Mouse (Mus musculus): Measurements from ENCODE around the gene Narfl. TPM values are rescaled to one million over a fixed set of nuclear protein-coding genes. Genes with fewer than 3 reads are reported as not detected.

The Narfl gene
- polyA plus RNA-seq, 1 experiment from 2014 or later = 27.9 TPM

GRCm38 (mm10) chr17:25775318-25776062 is 1.9 kb downstream of the Narfl start:
- Histone ChIP-seq H3K4me2 (no peak overlapping the region), H3K4me3 (ENCODE audit: low read depth, low read length) (no peak overlapping the region), H3K27ac (ENCODE audit: low read depth, low read length) (no peak overlapping the region), H3K9ac (ENCODE audit: low read depth, low read length) (no peak overlapping the region), H3K9me3 (replicated peaks; ENCODE audit: control insufficient read depth, low read length) (no peaks in the 10 kb centered on the region), H3K27me3 (ENCODE audit: control insufficient read depth, insufficient read depth, low read length) (no peaks in the 10 kb centered on the region), H3K4me1 (ENCODE audit: control insufficient read depth, insufficient read depth, low read length) (peaks cover 6% of the 10 kb centered on the region), H3K36me3 (ENCODE audit: control insufficient read depth, insufficient read depth, low read length) (0 out of 2 replicates have a peak, but pooled peaks cover 2% of the 10 kb centered on the region)
- ATAC-seq (replicated peaks; ENCODE audit: insufficient number of reproducible peaks, low FRiP score, low TSS enrichment) = no peak
- 82% methylated on average over 10 of the region's 10 CpGs for WGBS (ENCODE audit: insufficient replicate concordance)

- Histone ChIP-seq H3K4me1 (ENCODE audit: control insufficient read depth, insufficient read depth, low read length) (peaks cover 6% of the 10 kb centered on the region), H3K9ac (ENCODE audit: low read depth, low read length) (no peak overlapping the region), H3K4me2 (no peak overlapping the region), H3K36me3 (ENCODE audit: control insufficient read depth, insufficient read depth, low read length) (peaks cover 18% of the 10 kb centered on the region), H3K27me3 (ENCODE audit: control insufficient read depth, insufficient read depth, low read length) (no peaks in the 10 kb centered on the region), H3K27ac (ENCODE audit: low read depth, low read length) (no peak overlapping the region), H3K9me3 (replicated peaks; ENCODE audit: control insufficient read depth, low read length) (no peaks in the 10 kb centered on the region), H3K4me3 (ENCODE audit: low read depth, low read length) (no peak overlapping the region)
- WGBS (ENCODE audit: insufficient replicate concordance) = 91% methylated on average over 5 of the region's 5 CpGs
- ATAC-seq (replicated peaks; ENCODE audit: insufficient number of reproducible peaks, low FRiP score, low TSS enrichment) = no peak
These were observed 4.4 kb downstream of the Narfl start for GRCm38 (mm10) chr17:25777948-25778347.

GRCm38 (mm10) chr17:25781339-25781738 is 7.8 kb downstream of the Narfl start:
- Histone ChIP-seq H3K27me3 (ENCODE audit: control insufficient read depth, insufficient read depth, low read length) (no peaks in the 10 kb centered on the region), H3K36me3 (ENCODE audit: control insufficient read depth, insufficient read depth, low read length) (peaks cover 18% of the 10 kb centered on the region), H3K4me2 (no peak overlapping the region), H3K27ac (ENCODE audit: low read depth, low read length) (no peak overlapping the region), H3K4me3 (ENCODE audit: low read depth, low read length) (no peak overlapping the region), H3K4me1 (ENCODE audit: control insufficient read depth, insufficient read depth, low read length) (peaks cover 12% of the 10 kb centered on the region), H3K9me3 (replicated peaks; ENCODE audit: control insufficient read depth, low read length) (no peaks in the 10 kb centered on the region), H3K9ac (ENCODE audit: low read depth, low read length) (no peak overlapping the region)
- WGBS (ENCODE audit: insufficient replicate concordance) = 76% methylated on average over 6 of the region's 6 CpGs
- ATAC-seq (replicated peaks; ENCODE audit: insufficient number of reproducible peaks, low FRiP score, low TSS enrichment) = no peak

- Histone ChIP-seq H3K27me3 (ENCODE audit: control insufficient read depth, insufficient read depth, low read length) (no peaks in the 10 kb centered on the region), H3K36me3 (ENCODE audit: control insufficient read depth, insufficient read depth, low read length) (peaks cover 20% of the 10 kb centered on the region), H3K9ac (ENCODE audit: low read depth, low read length) (no peak overlapping the region), H3K4me2 (no peak overlapping the region), H3K27ac (ENCODE audit: low read depth, low read length) (no peak overlapping the region), H3K4me1 (ENCODE audit: control insufficient read depth, insufficient read depth, low read length) (peaks cover 12% of the 10 kb centered on the region), H3K9me3 (replicated peaks; ENCODE audit: control insufficient read depth, low read length) (no peaks in the 10 kb centered on the region), H3K4me3 (ENCODE audit: low read depth, low read length) (no peak overlapping the region)
- WGBS (ENCODE audit: insufficient replicate concordance) = 77% methylated on average over 7 of the region's 7 CpGs
- no peak for ATAC-seq (replicated peaks; ENCODE audit: insufficient number of reproducible peaks, low FRiP score, low TSS enrichment)
These were observed 9.5 kb downstream of the Narfl start for GRCm38 (mm10) chr17:25783086-25783485.

- peaks cover 12% of the 10 kb centered on the region for H3K4me1 ChIP-seq (ENCODE audit: control insufficient read depth, insufficient read depth, low read length)
- H3K9me3 ChIP-seq (replicated peaks; ENCODE audit: control insufficient read depth, low read length) = no peaks in the 10 kb centered on the region
- peaks cover 20% of the 10 kb centered on the region for H3K36me3 ChIP-seq (ENCODE audit: control insufficient read depth, insufficient read depth, low read length)
- ATAC-seq (replicated peaks; ENCODE audit: insufficient number of reproducible peaks, low FRiP score, low TSS enrichment) = no peak
- WGBS (ENCODE audit: insufficient replicate concordance) = 80% methylated on average over 14 of the region's 15 CpGs
- peak overlapping the region; percentile 80 for H3K9ac ChIP-seq (ENCODE audit: low read depth, low read length)
- peak overlapping the region; percentile 69; the same call in 1 of the 2 replicates for H3K4me3 ChIP-seq (ENCODE audit: low read depth, low read length)
- H3K27me3 ChIP-seq (ENCODE audit: control insufficient read depth, insufficient read depth, low read length) = no peaks in the 10 kb centered on the region
- H3K4me2 ChIP-seq = peak overlapping the region; percentile 78
- no peak overlapping the region for H3K27ac ChIP-seq (ENCODE audit: low read depth, low read length)
These were observed 10.4 kb downstream of the Narfl start for GRCm38 (mm10) chr17:25783861-25784574.

- Histone ChIP-seq H3K36me3 (ENCODE audit: control insufficient read depth, insufficient read depth, low read length) (peaks cover 27% of the 10 kb centered on the region), H3K9ac (ENCODE audit: low read depth, low read length) (peak within 1 kb of the TSS; percentile 80), H3K4me2 (peak within 1 kb of the TSS; percentile 78), H3K27me3 (ENCODE audit: control insufficient read depth, insufficient read depth, low read length) (no peaks in the 10 kb centered on the region), H3K9me3 (replicated peaks; ENCODE audit: control insufficient read depth, low read length) (no peaks in the 10 kb centered on the region), H3K4me1 (ENCODE audit: control insufficient read depth, insufficient read depth, low read length) (peaks cover 12% of the 10 kb centered on the region), H3K27ac (ENCODE audit: low read depth, low read length) (peak within 1 kb of the TSS; percentile 81), H3K4me3 (ENCODE audit: low read depth, low read length) (peak within 1 kb of the TSS; percentile 69)
- ATAC-seq (replicated peaks; ENCODE audit: insufficient number of reproducible peaks, low FRiP score, low TSS enrichment) = peak; percentile 76
- 0% methylated on average over 23 of the region's 23 CpGs for WGBS (ENCODE audit: insufficient replicate concordance)
These were observed 11.7 kb downstream of the Narfl start, which contains the start of gene Haghl for GRCm38 (mm10) chr17:25785281-25785745. Gene Haghl, minus strand, starts transcription at chr17:25785673.

- no peaks in the 10 kb centered on the region for H3K27me3 ChIP-seq (ENCODE audit: control insufficient read depth, insufficient read depth, low read length)
- H3K9ac ChIP-seq (ENCODE audit: low read depth, low read length) = peak within 1 kb of the TSS; percentile 80
- peaks cover 20% of the 10 kb centered on the region for H3K4me1 ChIP-seq (ENCODE audit: control insufficient read depth, insufficient read depth, low read length)
- H3K4me2 ChIP-seq = peak within 1 kb of the TSS; percentile 78
- peak within 1 kb of the TSS; percentile 69 for H3K4me3 ChIP-seq (ENCODE audit: low read depth, low read length)
- 73% methylated on average over 3 of the region's 3 CpGs for WGBS (ENCODE audit: insufficient replicate concordance)
- ATAC-seq (replicated peaks; ENCODE audit: insufficient number of reproducible peaks, low FRiP score, low TSS enrichment) = no peak
- H3K9me3 ChIP-seq (replicated peaks; ENCODE audit: control insufficient read depth, low read length) = no peaks in the 10 kb centered on the region
- H3K27ac ChIP-seq (ENCODE audit: low read depth, low read length) = peak within 1 kb of the TSS; percentile 81
- peaks cover 27% of the 10 kb centered on the region for H3K36me3 ChIP-seq (ENCODE audit: control insufficient read depth, insufficient read depth, low read length)
These were observed 12.7 kb downstream of the Narfl start, which contains the start of gene Ccdc78 for GRCm38 (mm10) chr17:25786280-25786679. Gene Ccdc78, plus strand, starts transcription at chr17:25786580.

GRCm38 (mm10) chr17:25786781-25787504 is 13.4 kb downstream of the Narfl start:
- ATAC-seq (replicated peaks; ENCODE audit: insufficient number of reproducible peaks, low FRiP score, low TSS enrichment) = no peak
- H3K36me3 ChIP-seq (ENCODE audit: control insufficient read depth, insufficient read depth, low read length) = peaks cover 20% of the 10 kb centered on the region

More at GRCm38 (mm10) chr17:25786781-25787504, 13.4 kb downstream of the Narfl start:
- 88% methylated on average over 9 of the region's 9 CpGs for WGBS (ENCODE audit: insufficient replicate concordance)
- Histone ChIP-seq H3K9ac (ENCODE audit: low read depth, low read length) (no peak overlapping the region), H3K4me2 (no peak overlapping the region), H3K9me3 (replicated peaks; ENCODE audit: control insufficient read depth, low read length) (no peaks in the 10 kb centered on the region), H3K27me3 (ENCODE audit: control insufficient read depth, insufficient read depth, low read length) (no peaks in the 10 kb centered on the region), H3K4me3 (ENCODE audit: low read depth, low read length) (no peak overlapping the region), H3K27ac (ENCODE audit: low read depth, low read length) (no peak overlapping the region), H3K4me1 (ENCODE audit: control insufficient read depth, insufficient read depth, low read length) (peaks cover 22% of the 10 kb centered on the region)
